Mouse (Mus musculus) kidney, adult 8-10 months (tissue): ENCODE results near the gene Nsfl1c.

Experiments
- DNase-seq, 2 experiments: peaks; one replicate each; pipeline ENCODE4 v3.0.0; 2022

The Nsfl1c gene

GRCm38 (mm10) chr2:151544673-151545072, 50.7 kb downstream of the Nsfl1c start:
- no peak for DNase-seq

GRCm38 (mm10) chr2:151546571-151546970, 52.6 kb downstream of the Nsfl1c start:
- no peak for DNase-seq

- DNase-seq = no peak
These were observed 55.7 kb downstream of the Nsfl1c start for GRCm38 (mm10) chr2:151549615-151550121.
